18 mouse cellular contexts compared by ENCODE assay signal in the genomic region with DNA sequence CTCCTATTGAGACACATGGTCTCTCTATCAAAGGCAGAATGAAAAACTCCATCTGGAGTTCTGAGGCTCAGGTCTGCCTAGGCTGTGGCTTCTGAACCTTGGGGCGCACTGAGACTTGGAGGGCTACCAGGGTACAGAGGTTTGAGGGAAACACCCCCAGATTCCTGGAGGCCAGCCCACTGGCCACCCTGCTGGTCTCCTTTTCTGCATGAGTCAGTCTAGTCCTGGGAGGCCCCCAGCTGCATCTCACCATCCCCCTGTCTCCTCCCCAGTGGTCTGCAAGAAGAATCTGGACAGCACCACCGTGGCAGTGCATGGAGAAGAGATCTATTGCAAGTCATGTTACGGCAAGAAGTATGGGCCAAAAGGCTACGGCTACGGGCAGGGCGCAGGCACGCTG. TPM values are rescaled to one million over a fixed set of nuclear protein-coding genes. Genes with fewer than 3 reads are reported as not detected.
DNase-seq lines count a peak whose midpoint lies in the region; ATAC-seq and TF ChIP-seq lines count a peak whose summit lies in the region.
"Had no signal": no experiment of that assay in that cellular context is flagged by ENCODE, and none has a peak within 500 bp of the region (broad histone marks: within the 10 kb centered on the region; RNA-seq: fewer than 3 reads in every experiment).

No protein-coding gene starts in this region.

- no peak overlapping the region for H3K4me3 ChIP-seq in intestine, embryonic 16.5 days (ENCODE audit: low read length)
- H3K4me3 ChIP-seq in intestine, postnatal 0 days (ENCODE audit: low read depth, low read length): no peak overlapping the region
- no peak overlapping the region for H3K4me3 ChIP-seq in lung, embryonic 14.5 days (ENCODE audit: low read depth, low read length)
- no peak overlapping the region for H3K4me3 ChIP-seq in lung, postnatal 0 days (ENCODE audit: low read depth, low read length)
- H3K4me3 ChIP-seq in stomach, postnatal 0 days (ENCODE audit: low read depth, low read length): no peak overlapping the region
- H3K4me3 ChIP-seq: erythroblast, embryonic 14.5 days; forebrain, embryonic 13.5 days; heart, embryonic 12.5 days had no signal

- H3K4me1 ChIP-seq in intestine, embryonic 16.5 days (ENCODE audit: control insufficient read depth, insufficient read depth, low read length): peaks cover 14% of the 10 kb centered on the region; the same call in 1 of the 2 replicates
- H3K4me1 ChIP-seq in intestine, postnatal 0 days (replicated peaks; ENCODE audit: control insufficient read depth, insufficient read depth, low read length): no peaks in the 10 kb centered on the region
- H3K4me1 ChIP-seq in lung, embryonic 14.5 days (ENCODE audit: insufficient read depth): peaks cover 37% of the 10 kb centered on the region
- peaks cover 24% of the 10 kb centered on the region; the same call in 1 of the 2 replicates for H3K4me1 ChIP-seq in lung, postnatal 0 days (ENCODE audit: insufficient read depth, low read depth, low read length)
- peaks cover 6% of the 10 kb centered on the region; the same call in 1 of the 2 replicates for H3K4me1 ChIP-seq in stomach, postnatal 0 days (replicated peaks; ENCODE audit: control insufficient read depth, insufficient read depth)

- WGBS in intestine, embryonic 16.5 days: 82% methylated on average over 7 of the region's 7 CpGs
- WGBS in intestine, postnatal 0 days: 82% methylated on average over 7 of the region's 7 CpGs
- WGBS in lung, embryonic 14.5 days: 74% methylated on average over 7 of the region's 7 CpGs
- 74% methylated on average over 7 of the region's 7 CpGs for WGBS in lung, postnatal 0 days
- WGBS in stomach, postnatal 0 days: 73% methylated on average over 7 of the region's 7 CpGs

- no peaks in the 10 kb centered on the region for H3K27me3 ChIP-seq in intestine, embryonic 16.5 days (replicated peaks; ENCODE audit: control insufficient read depth, insufficient read depth, low read length)
- H3K27me3 ChIP-seq in intestine, postnatal 0 days (replicated peaks; ENCODE audit: control insufficient read depth, insufficient read depth, low read length): no peaks in the 10 kb centered on the region
- no peaks in the 10 kb centered on the region for H3K27me3 ChIP-seq in lung, embryonic 14.5 days (ENCODE audit: insufficient read depth, low read length)
- no peaks in the 10 kb centered on the region for H3K27me3 ChIP-seq in lung, postnatal 0 days (replicated peaks; ENCODE audit: insufficient read depth, low read length)
- no peaks in the 10 kb centered on the region for H3K27me3 ChIP-seq in stomach, postnatal 0 days (ENCODE audit: control insufficient read depth, insufficient read depth, low read length)
- H3K27me3 ChIP-seq: forebrain, embryonic 13.5 days; heart, embryonic 12.5 days had no signal

- TF ChIP-seq CTCF in intestine, postnatal 0 days (IDR thresholded peaks at IDR 0.05; ENCODE audit: low read depth): no peak
- TF ChIP-seq CTCF in lung, embryonic 14.5 days (IDR thresholded peaks at IDR 0.05; ENCODE audit: low read depth): no peak
- no peak for TF ChIP-seq CTCF in lung, postnatal 0 days (IDR thresholded peaks at IDR 0.05)
- no peak for TF ChIP-seq CTCF in stomach, postnatal 0 days (IDR thresholded peaks at IDR 0.05; ENCODE audit: low read depth)

- no peaks in the 10 kb centered on the region for H3K9me3 ChIP-seq in intestine, embryonic 16.5 days (ENCODE audit: control insufficient read depth, low read length)
- H3K9me3 ChIP-seq in intestine, postnatal 0 days (ENCODE audit: control insufficient read depth): no peaks in the 10 kb centered on the region
- H3K9me3 ChIP-seq in lung, embryonic 14.5 days (ENCODE audit: low read depth, low read length): no peaks in the 10 kb centered on the region
- H3K9me3 ChIP-seq in lung, postnatal 0 days (ENCODE audit: low read length): no peaks in the 10 kb centered on the region
- no peaks in the 10 kb centered on the region for H3K9me3 ChIP-seq in stomach, postnatal 0 days (ENCODE audit: control insufficient read depth, low read length)
- H3K9me3 ChIP-seq: forebrain, embryonic 13.5 days; heart, embryonic 12.5 days had no signal

- no peak for TF ChIP-seq EP300 in lung, postnatal 0 days (IDR thresholded peaks at IDR 0.05)
- TF ChIP-seq EP300 in stomach, postnatal 0 days (optimal IDR thresholded peaks at IDR 0.05): no peak

- 0 out of 2 replicates have a peak overlapping the region, but pooled peaks have one; percentile 39 for H3K27ac ChIP-seq in intestine, embryonic 16.5 days (ENCODE audit: low read length)
- H3K27ac ChIP-seq in intestine, postnatal 0 days (ENCODE audit: low read depth, low read length): no peak overlapping the region
- peak overlapping the region; percentile 58; the same call in 1 of the 2 replicates for H3K27ac ChIP-seq in lung, embryonic 14.5 days (ENCODE audit: low read depth)
- no peak overlapping the region for H3K27ac ChIP-seq in lung, postnatal 0 days (ENCODE audit: low read length)
- H3K27ac ChIP-seq in stomach, postnatal 0 days (replicated peaks): peak overlapping the region; percentile 45; the same call in 1 of the 2 replicates
- H3K27ac ChIP-seq: forebrain, embryonic 13.5 days had no signal

- DNase-seq in lung, embryonic 14.5 days: peak; percentile 53
- DNase-seq in lung, postnatal 25 days (ENCODE audit: low spot score): no peak
- peak; percentile 37 for DNase-seq in lung, postnatal 0 days (ENCODE audit: low spot score)
- no peak for DNase-seq in stomach, postnatal 0 days (ENCODE audit: low spot score)
- no peak for DNase-seq in right cerebral cortex, postnatal 14 days
- DNase-seq: adrenal gland, adult 2 months; cerebellum, adult 9-10 months; gastrocnemius, postnatal 25 days; kidney, adult 2 months; right cerebral cortex, postnatal 4 days; thymus, postnatal 4 days had no signal

- H3K36me3 ChIP-seq in intestine, embryonic 16.5 days (ENCODE audit: control insufficient read depth, insufficient read depth, low read length): peaks cover 9% of the 10 kb centered on the region
- peaks cover 56% of the 10 kb centered on the region for H3K36me3 ChIP-seq in intestine, postnatal 0 days (ENCODE audit: control insufficient read depth, insufficient read depth)
- H3K36me3 ChIP-seq in lung, embryonic 14.5 days (ENCODE audit: insufficient read depth): peaks cover 62% of the 10 kb centered on the region
- H3K36me3 ChIP-seq in lung, postnatal 0 days (ENCODE audit: insufficient read depth, low read length): peaks cover 49% of the 10 kb centered on the region
- peaks cover 29% of the 10 kb centered on the region for H3K36me3 ChIP-seq in stomach, postnatal 0 days (ENCODE audit: control insufficient read depth, insufficient read depth, low read length)

- no peak overlapping the region for H3K4me2 ChIP-seq in intestine, embryonic 16.5 days (ENCODE audit: low read depth, low read length)
- H3K4me2 ChIP-seq in intestine, postnatal 0 days (replicated peaks; ENCODE audit: low read depth): no peak overlapping the region
- H3K4me2 ChIP-seq in lung, embryonic 14.5 days: no peak overlapping the region
- H3K4me2 ChIP-seq in lung, postnatal 0 days (replicated peaks; ENCODE audit: low read depth, low read length): no peak overlapping the region
- no peak overlapping the region for H3K4me2 ChIP-seq in stomach, postnatal 0 days (replicated peaks; ENCODE audit: low read depth)
- H3K4me2 ChIP-seq: forebrain, embryonic 13.5 days; heart, embryonic 12.5 days; liver, embryonic 11.5 days had no signal

- H3K9ac ChIP-seq in intestine, embryonic 16.5 days (ENCODE audit: low read depth, low read length): no peak overlapping the region
- no peak overlapping the region for H3K9ac ChIP-seq in intestine, postnatal 0 days (ENCODE audit: low read depth, low read length)
- H3K9ac ChIP-seq in lung, embryonic 14.5 days: no peak overlapping the region
- no peak overlapping the region for H3K9ac ChIP-seq in lung, postnatal 0 days (replicated peaks; ENCODE audit: low read depth)
- H3K9ac ChIP-seq in stomach, postnatal 0 days (ENCODE audit: low read length): no peak overlapping the region
- H3K9ac ChIP-seq: forebrain, embryonic 13.5 days; heart, embryonic 12.5 days had no signal

- ATAC-seq in intestine, embryonic 16.5 days: no peak
- no peak for ATAC-seq in intestine, postnatal 0 days
- no peak for ATAC-seq in lung, embryonic 14.5 days (ENCODE audit: insufficient read depth)
- no peak for ATAC-seq in lung, postnatal 0 days
- ATAC-seq in stomach, postnatal 0 days (ENCODE audit: low FRiP score, low TSS enrichment): no peak
- ATAC-seq: forebrain, embryonic 13.5 days; hindbrain, embryonic 16.5 days had no signal

RNA-seq across cellular contexts. Expression of gene Phlda3, which starts 20.9 kb away (rescaled TPM):
- 36.2 and 36.6 TPM in 2 replicates for polyA plus RNA-seq in intestine, embryonic 16.5 days (2015; fragmentation: Nextera tagmentation; extraction: Ambion mirVana)
- 22.0 and 22.5 TPM in 2 replicates for polyA plus RNA-seq in intestine, postnatal 0 days (2015; fragmentation: Nextera tagmentation; extraction: Ambion mirVana)
- polyA plus RNA-seq in lung, embryonic 14.5 days (2014; fragmentation: Nextera tagmentation; extraction: Ambion mirVana): 75.4 and 79.5 TPM in 2 replicates
- polyA plus RNA-seq in lung, postnatal 0 days (2015; fragmentation: Nextera tagmentation; extraction: Ambion mirVana): 80.7 and 82.0 TPM in 2 replicates
- polyA plus RNA-seq in stomach, postnatal 0 days (2015; fragmentation: Nextera tagmentation; extraction: Ambion mirVana): 91.1 and 92.2 TPM in 2 replicates

RNA-seq across cellular contexts. Expression of gene Csrp1, which starts 25.1 kb away (rescaled TPM):
- 215 TPM in 2 replicates for polyA plus RNA-seq in intestine, embryonic 16.5 days (2015; fragmentation: Nextera tagmentation; extraction: Ambion mirVana)
- polyA plus RNA-seq in intestine, postnatal 0 days (2015; fragmentation: Nextera tagmentation; extraction: Ambion mirVana): 284 and 285 TPM in 2 replicates
- 271 and 297 TPM in 2 replicates for polyA plus RNA-seq in lung, embryonic 14.5 days (2014; fragmentation: Nextera tagmentation; extraction: Ambion mirVana)
- polyA plus RNA-seq in lung, postnatal 0 days (2015; fragmentation: Nextera tagmentation; extraction: Ambion mirVana): 449 and 545 TPM in 2 replicates
- 418 and 496 TPM in 2 replicates for polyA plus RNA-seq in stomach, postnatal 0 days (2015; fragmentation: Nextera tagmentation; extraction: Ambion mirVana)

RNA-seq across cellular contexts. Expression of gene Tnni1, which starts 34.2 kb away (rescaled TPM):
- polyA plus RNA-seq in intestine, embryonic 16.5 days (2015; fragmentation: Nextera tagmentation; extraction: Ambion mirVana): 6.4 and 8.7 TPM in 2 replicates
- polyA plus RNA-seq in intestine, postnatal 0 days (2015; fragmentation: Nextera tagmentation; extraction: Ambion mirVana): 3.1 and 4.1 TPM in 2 replicates
- 11.4 and 63.9 TPM in 2 replicates for polyA plus RNA-seq in lung, embryonic 14.5 days (2014; fragmentation: Nextera tagmentation; extraction: Ambion mirVana)
- polyA plus RNA-seq in lung, postnatal 0 days (2015; fragmentation: Nextera tagmentation; extraction: Ambion mirVana): 26.1 and 31.2 TPM in 2 replicates
- 4.2 and 6.8 TPM in 2 replicates for polyA plus RNA-seq in stomach, postnatal 0 days (2015; fragmentation: Nextera tagmentation; extraction: Ambion mirVana)
- polyA plus RNA-seq: erythroblast, embryonic 14.5 days had no signal

Comparison
In these comparisons a context has a peak if more than half of its experiments do, and no peak if none do; other contexts are left out.
1. H3K27ac ChIP-seq: peak in intestine, embryonic 16.5 days (single experiment), lung, embryonic 14.5 days (single experiment) and stomach, postnatal 0 days (single experiment); none in intestine, postnatal 0 days (single experiment) and lung, postnatal 0 days (single experiment).
2. DNase-seq: peak in lung, embryonic 14.5 days (single experiment) and lung, postnatal 0 days (single experiment); none in lung, postnatal 25 days (single experiment), stomach, postnatal 0 days (single experiment) and right cerebral cortex, postnatal 14 days (single experiment).